Mouse (Mus musculus) cerebellum, adult 2 months (tissue): ENCODE measurements at regions not wholly inside any gene's neighbourhood (a gene's known extent, or its start where the extent isn't known, plus 50 kb on each side); places are given as distances from the start of the nearest gene placed in this dataset.

Experiments used
- CTCF ChIP-seq: fragments of 200-500 bp; IDR thresholded peaks from 2 replicates; pipeline ENCODE4 v1.5.1; 2011; ENCODE audit warnings: low read depth, mild to moderate bottlenecking, control low read depth, low read length, moderate library complexity, borderline replicate concordance; ENCODE audit not compliant: insufficient read depth
- POLR2A ChIP-seq: fragments of 200-500 bp; IDR thresholded peaks from 2 replicates; pipeline ENCODE4 v1.6.1; 2011; ENCODE audit warnings: low read length, control low read depth, borderline replicate concordance; ENCODE audit not compliant: insufficient read depth

DNA sequence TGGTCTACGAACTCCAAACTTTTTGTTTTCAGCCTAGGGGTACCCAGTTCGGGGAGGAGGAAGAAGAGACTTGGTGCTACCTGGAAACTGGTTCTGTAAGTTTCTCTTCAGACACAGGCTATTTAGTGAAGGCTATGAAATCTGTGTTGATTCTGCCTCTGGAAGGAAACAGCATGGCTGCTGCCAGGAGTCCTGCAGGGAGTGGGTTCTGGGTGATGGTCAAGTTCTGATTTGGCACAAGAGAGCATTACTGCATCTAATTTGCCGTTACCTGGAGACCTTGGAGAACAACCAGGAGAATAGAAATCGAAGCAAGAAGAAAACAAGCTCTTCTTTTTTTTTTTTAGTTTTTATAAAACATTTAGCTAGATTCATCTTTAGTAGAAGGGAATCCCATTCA is 61.3 kb upstream of the Bnc1 start:
- TF ChIP-seq CTCF (no peak), POLR2A (no peak)
